Mouse (Mus musculus) MEL (cell line): ENCODE measurements around the gene Slc16a1.

Source experiments
- CTCF ChIP-seq, 3 experiments: IDR thresholded peaks in 2 of 3; conservative IDR thresholded peaks in 1 of 3; 2 replicates each; pipeline ENCODE4 v1.5.1; 2011 to 2012; ENCODE audit warnings: low read length in 3 of 3, low read depth in 2 of 3, mild to moderate bottlenecking in 2 of 3, improper control_type of control experiment in 1 of 3, inconsistent platforms in 1 of 3, mixed read lengths in 1 of 3, moderate library complexity in 1 of 3; ENCODE audit not compliant: control insufficient read depth in 1 of 3, insufficient read depth in 1 of 3, poor library complexity in 1 of 3, severe bottlenecking in 1 of 3
- EP300 ChIP-seq, 2 experiments: IDR thresholded peaks; 2 replicates each; pipeline ENCODE4 v1.6.1; 2011; ENCODE audit warnings: improper control_type of control experiment in 2 of 2, low read length in 2 of 2, low read depth in 1 of 2, mild to moderate bottlenecking in 1 of 2
- GATA1 ChIP-seq: IDR thresholded peaks from 2 replicates; pipeline ENCODE4 v1.6.1; 2011; ENCODE audit warnings: low read depth, low read length, improper control_type of control experiment
- POLR2A ChIP-seq, 2 experiments: IDR thresholded peaks; 2 replicates each; pipeline ENCODE4 v1.6.1; 2011 to 2012; ENCODE audit warnings: low read length in 2 of 2, mild to moderate bottlenecking in 2 of 2, control low read depth in 1 of 2, improper control_type of control experiment in 1 of 2, low read depth in 1 of 2, moderate library complexity in 1 of 2; ENCODE audit not compliant: control insufficient read depth in 1 of 2, insufficient read depth in 1 of 2, poor library complexity in 1 of 2
- TAL1 ChIP-seq: IDR thresholded peaks from 2 replicates; pipeline ENCODE4 v1.6.1; 2012; ENCODE audit warnings: mild to moderate bottlenecking, inconsistent platforms, low read length, moderate library complexity, mixed read lengths
- USF1 ChIP-seq: IDR thresholded peaks from 2 replicates; pipeline ENCODE4 v1.6.1; 2014; ENCODE audit warnings: low read depth, mild to moderate bottlenecking, inconsistent platforms, low read length, improper control_type of control experiment, moderate library complexity

GRCm38 (mm10) chr3:104599296-104600150 is 38.9 kb upstream of the Slc16a1 start:
- TF ChIP-seq EP300 (IDR thresholded peaks at IDR 0.05; ENCODE audit: low read depth in 1 of 2, low read length in 2 of 2), result no peak
- no peak for TF ChIP-seq TAL1
- no peak for TF ChIP-seq CTCF (IDR thresholded peaks at IDR 0.05 in 2 of 3, conservative IDR thresholded peaks at IDR 0.05 in 1 of 3; ENCODE audit: control insufficient read depth in 1 of 3, insufficient read depth in 1 of 3, low read depth in 2 of 3, low read length in 3 of 3, poor library complexity in 1 of 3, severe bottlenecking in 1 of 3)
- TF ChIP-seq POLR2A (IDR thresholded peaks at IDR 0.05; ENCODE audit: control insufficient read depth in 1 of 2, insufficient read depth in 1 of 2, low read depth in 1 of 2, low read length in 2 of 2, poor library complexity in 1 of 2), result no peak
- TF ChIP-seq USF1, result no peak
- TF ChIP-seq GATA1, result no peak
